Mouse (Mus musculus): ENCODE data around the gene Il15.

DNA sequence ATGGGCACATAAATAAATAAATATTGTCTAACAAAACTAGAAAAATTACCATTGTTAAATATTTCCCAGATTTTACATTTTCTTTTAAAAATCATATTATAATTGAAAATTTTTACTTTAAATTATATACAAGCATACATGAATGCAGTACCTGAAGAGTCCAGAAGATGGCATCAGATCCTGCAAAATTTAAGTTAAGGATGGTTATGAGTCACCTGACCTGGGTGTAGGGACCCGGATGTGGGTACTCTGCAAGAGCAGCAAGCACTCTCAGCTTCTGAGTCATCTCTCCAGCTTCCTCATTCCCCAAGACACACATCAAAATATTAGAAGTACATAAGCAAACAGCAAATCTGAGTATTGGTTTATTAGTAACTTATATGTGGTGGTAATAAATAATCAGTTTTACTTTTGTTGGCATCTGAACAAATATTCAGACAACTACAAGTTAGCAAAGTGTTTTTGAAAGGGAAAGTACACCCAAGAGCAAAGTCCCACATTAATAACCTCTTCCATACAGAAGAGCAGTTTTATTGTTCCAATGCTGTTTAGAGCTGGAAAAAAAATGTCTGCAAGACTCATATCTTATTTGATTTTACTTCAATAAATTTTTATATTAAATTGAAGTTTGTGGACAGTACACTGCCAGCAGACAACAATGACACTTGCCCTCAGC, 51.6 kb downstream of the Il15 start:
- no peak for TF ChIP-seq CTCF (IDR thresholded peaks at IDR 0.05; ENCODE audit: low read depth, low read length)
- TF ChIP-seq POLR2A (IDR thresholded peaks at IDR 0.05; ENCODE audit: insufficient read depth, low read length): no peak
